9 mouse cellular contexts compared by ENCODE assay signal in genomic region chr16:17733646-17734045, GRCm38 (mm10). TPM values are rescaled to one million over a fixed set of nuclear protein-coding genes. Genes with fewer than 3 reads are reported as not detected.
DNase-seq lines count a peak whose midpoint lies in the region; ATAC-seq lines count a peak whose summit lies in the region.
"Had no signal": no experiment of that assay in that cellular context is flagged by ENCODE, and none has a peak within 500 bp of the region (broad histone marks: within the 10 kb centered on the region; RNA-seq: fewer than 3 reads in every experiment).

No protein-coding gene starts in this region.

- H3K4me3 ChIP-seq in hindbrain, embryonic 10.5 days, result peak overlapping the region; percentile 23
- no peak overlapping the region for H3K4me3 ChIP-seq in hindbrain, embryonic 12.5 days
- H3K4me3 ChIP-seq in embryonic facial prominence, embryonic 11.5 days (ENCODE audit: low read depth, low read length), result no peak overlapping the region
- H3K4me3 ChIP-seq in midbrain, embryonic 11.5 days (ENCODE audit: low read depth, low read length), result no peak overlapping the region

- intact Hi-C loops in left cerebral cortex, postnatal 36 days (cut with DNase I), result no loop called here

- H3K36me3 ChIP-seq in hindbrain, embryonic 10.5 days, result no peaks in the 10 kb centered on the region
- H3K36me3 ChIP-seq in hindbrain, embryonic 12.5 days, result no peaks in the 10 kb centered on the region
- no peaks in the 10 kb centered on the region for H3K36me3 ChIP-seq in embryonic facial prominence, embryonic 11.5 days (replicated peaks; ENCODE audit: control insufficient read depth, insufficient read depth, low read depth, low read length)
- H3K36me3 ChIP-seq in midbrain, embryonic 11.5 days (ENCODE audit: control insufficient read depth, insufficient read depth, low read length), result no peaks in the 10 kb centered on the region

- no peak for ATAC-seq in hindbrain, embryonic 12.5 days (ENCODE audit: low FRiP score)
- no peak for ATAC-seq in embryonic facial prominence, embryonic 11.5 days (replicated peaks; ENCODE audit: insufficient number of reproducible peaks, low FRiP score, low TSS enrichment, low read depth)
- no peak for ATAC-seq in midbrain, embryonic 11.5 days (ENCODE audit: low FRiP score)

- H3K27me3 ChIP-seq in hindbrain, embryonic 10.5 days (ENCODE audit: insufficient read depth, poor library complexity, severe bottlenecking), result peaks cover 19% of the 10 kb centered on the region; the same call in 1 of the 2 replicates
- peaks cover 4% of the 10 kb centered on the region; the same call in 1 of the 2 replicates for H3K27me3 ChIP-seq in hindbrain, embryonic 12.5 days
- H3K27me3 ChIP-seq in embryonic facial prominence, embryonic 11.5 days (ENCODE audit: control insufficient read depth, insufficient read depth, low read length), result no peaks in the 10 kb centered on the region
- no peaks in the 10 kb centered on the region for H3K27me3 ChIP-seq in midbrain, embryonic 11.5 days (ENCODE audit: control insufficient read depth, insufficient read depth, low read length)

- H3K9ac ChIP-seq in hindbrain, embryonic 12.5 days, result no peak overlapping the region
- H3K9ac ChIP-seq in embryonic facial prominence, embryonic 11.5 days (replicated peaks; ENCODE audit: low read length), result no peak overlapping the region
- H3K9ac ChIP-seq in midbrain, embryonic 11.5 days (ENCODE audit: low read length), result no peak overlapping the region

- H3K27ac ChIP-seq in hindbrain, embryonic 10.5 days, result no peak overlapping the region
- no peak overlapping the region for H3K27ac ChIP-seq in hindbrain, embryonic 12.5 days
- H3K27ac ChIP-seq in embryonic facial prominence, embryonic 11.5 days (replicated peaks; ENCODE audit: low read depth, low read length), result no peak overlapping the region
- no peak overlapping the region for H3K27ac ChIP-seq in midbrain, embryonic 11.5 days (ENCODE audit: low read depth, low read length)

- H3K4me2 ChIP-seq in hindbrain, embryonic 12.5 days (replicated peaks), result no peak overlapping the region
- H3K4me2 ChIP-seq in embryonic facial prominence, embryonic 11.5 days (ENCODE audit: low read depth, low read length), result peak overlapping the region; percentile 27; the same call in 1 of the 2 replicates
- H3K4me2 ChIP-seq in midbrain, embryonic 11.5 days, result peak overlapping the region; percentile 9; the same call in 1 of the 2 replicates

- 83% methylated on average over 2 of the region's 2 CpGs for WGBS in hindbrain, embryonic 10.5 days
- WGBS in hindbrain, embryonic 12.5 days, result 45% methylated on average over 2 of the region's 2 CpGs
- WGBS in embryonic facial prominence, embryonic 11.5 days, result 51% methylated on average over 2 of the region's 2 CpGs
- 71% methylated on average over 2 of the region's 2 CpGs for WGBS in midbrain, embryonic 11.5 days

- no peaks in the 10 kb centered on the region; the same call in 1 of the 2 replicates for H3K4me1 ChIP-seq in hindbrain, embryonic 10.5 days (replicated peaks)
- no peaks in the 10 kb centered on the region for H3K4me1 ChIP-seq in hindbrain, embryonic 12.5 days
- no peaks in the 10 kb centered on the region for H3K4me1 ChIP-seq in embryonic facial prominence, embryonic 11.5 days (ENCODE audit: control insufficient read depth, insufficient read depth, low read length)
- no peaks in the 10 kb centered on the region for H3K4me1 ChIP-seq in midbrain, embryonic 11.5 days (ENCODE audit: control insufficient read depth, insufficient read depth, low read length)

- no peak for DNase-seq in hindbrain, embryonic 10.5 days (ENCODE audit: low spot score)
- DNase-seq in A20 (ENCODE audit: low read depth, low spot score), result peak; percentile 16
- DNase-seq in embryonic facial prominence, embryonic 11.5 days (ENCODE audit: low spot score), result no peak
- no peak for DNase-seq in midbrain, embryonic 11.5 days (ENCODE audit: low spot score, missing footprints)
- DNase-seq in left cerebral cortex, postnatal 36 days (ENCODE audit: low spot score in 2 of 2), result no peak
- no peak for DNase-seq in kidney, postnatal 36 days
- DNase-seq in embryo, embryonic 10.5 days (ENCODE audit: low spot score), result no peak
- DNase-seq: thymus, adult 18-20 months had no signal

- no peaks in the 10 kb centered on the region for H3K9me3 ChIP-seq in hindbrain, embryonic 10.5 days
- no peaks in the 10 kb centered on the region for H3K9me3 ChIP-seq in hindbrain, embryonic 12.5 days (replicated peaks)
- no peaks in the 10 kb centered on the region for H3K9me3 ChIP-seq in embryonic facial prominence, embryonic 11.5 days (replicated peaks; ENCODE audit: control insufficient read depth, low read length)
- no peaks in the 10 kb centered on the region for H3K9me3 ChIP-seq in midbrain, embryonic 11.5 days (ENCODE audit: control insufficient read depth, low read length)

RNA-seq across cellular contexts. Expression of gene Med15, which starts 1.0 kb away (rescaled TPM):
- 46.8 and 54.2 TPM in 2 replicates for polyA plus RNA-seq in hindbrain, embryonic 10.5 days (2016; fragmentation: Nextera tagmentation; extraction: Ambion mirVana)
- polyA plus RNA-seq in hindbrain, embryonic 12.5 days (2016; fragmentation: Nextera tagmentation; extraction: Ambion mirVana), result 45.2 and 51.7 TPM in 2 replicates
- polyA plus RNA-seq in embryonic facial prominence, embryonic 11.5 days (2014; fragmentation: Nextera tagmentation; extraction: Ambion mirVana), result 32.8 and 33.6 TPM in 2 replicates
- polyA plus RNA-seq in midbrain, embryonic 11.5 days (2014; fragmentation: Nextera tagmentation; extraction: Ambion mirVana), result 28.9 and 29.4 TPM in 2 replicates
- 10 to 100 TPM; 63.3 to 90.2 TPM for total RNA-seq in left cerebral cortex, postnatal 36 days (2021)

RNA-seq across cellular contexts. Expression of gene Klhl22, which starts 25.8 kb away (rescaled TPM):
- polyA plus RNA-seq in hindbrain, embryonic 10.5 days (2016; fragmentation: Nextera tagmentation; extraction: Ambion mirVana), result 57.5 TPM in 2 replicates
- polyA plus RNA-seq in hindbrain, embryonic 12.5 days (2016; fragmentation: Nextera tagmentation; extraction: Ambion mirVana), result 63.9 and 64.7 TPM in 2 replicates
- polyA plus RNA-seq in embryonic facial prominence, embryonic 11.5 days (2014; fragmentation: Nextera tagmentation; extraction: Ambion mirVana), result 48.0 and 58.1 TPM in 2 replicates
- polyA plus RNA-seq in midbrain, embryonic 11.5 days (2014; fragmentation: Nextera tagmentation; extraction: Ambion mirVana), result 38.7 and 39.5 TPM in 2 replicates
- 100 to 1,000 TPM in 1 of 2 experiments, 10 to 100 TPM in 1; 92.5 to 110 TPM for total RNA-seq in left cerebral cortex, postnatal 36 days (2021)
